Comparison of ENCODE assay signal across 28 mouse cellular contexts in genomic region chr7:81078740-81079139, GRCm38 (mm10). TPM values are rescaled to one million over a fixed set of nuclear protein-coding genes. Genes with fewer than 3 reads are reported as not detected.
A peak's percentile ranks its signal among the peaks of the same experiment; 100 is the strongest.
DNase-seq lines count a peak whose midpoint lies in the region; ATAC-seq and TF ChIP-seq lines count a peak whose summit lies in the region.
"Had no signal": no experiment of that assay in that cellular context is flagged by ENCODE, and none has a peak within 500 bp of the region (broad histone marks: within the 10 kb centered on the region; RNA-seq: fewer than 3 reads in every experiment).

No protein-coding gene starts in this region.

- peak; percentile 71 for DNase-seq in gastrocnemius, adult 18-20 months (ENCODE audit: low spot score)
- no peak for DNase-seq in gastrocnemius, postnatal 10 days
- DNase-seq in heart, adult 11 months = peak; percentile 98
- DNase-seq in heart, postnatal 0 days (ENCODE audit: low spot score) = peak; percentile 90
- no peak for DNase-seq in thymus, adult 2 months
- DNase-seq in right cerebral cortex, postnatal 10 days (ENCODE audit: low spot score in 2 of 2) = no peak
- no peak for DNase-seq in kidney, adult 9 months
- DNase-seq: adrenal gland, postnatal 14 days; cerebellum, adult 2 months; cerebellum, postnatal 36 days; embryo, embryonic 11 days; gastrocnemius, postnatal 36 days; kidney, postnatal 25 days had no signal

- no peak overlapping the region for H3K4me3 ChIP-seq in heart, embryonic 11.5 days (ENCODE audit: low read depth, low read length)
- H3K4me3 ChIP-seq in heart, postnatal 0 days (ENCODE audit: low read depth, low read length) = no peak overlapping the region
- H3K4me3 ChIP-seq in thymus, adult 2 months (ENCODE audit: control insufficient read depth, insufficient read depth, low read length) = no peak overlapping the region
- H3K4me3 ChIP-seq: forebrain, embryonic 13.5 days; hindbrain, embryonic 10.5 days; intestine, embryonic 15.5 days; layer of hippocampus, adult 2 months; limb, embryonic 12.5 days; lung, embryonic 15.5 days; midbrain, embryonic 10.5 days; neural tube, embryonic 15.5 days had no signal

- no peak overlapping the region; the same call in 1 of the 2 replicates for H3K9ac ChIP-seq in heart, embryonic 11.5 days (ENCODE audit: low read depth, low read length)
- H3K9ac ChIP-seq in heart, postnatal 0 days (replicated peaks; ENCODE audit: low read depth, low read length) = no peak overlapping the region
- H3K9ac ChIP-seq: forebrain, embryonic 13.5 days; intestine, embryonic 15.5 days; limb, embryonic 12.5 days; liver, embryonic 14.5 days; lung, embryonic 15.5 days; neural tube, embryonic 15.5 days had no signal

- TF ChIP-seq EP300 in heart, postnatal 0 days (IDR thresholded peaks at IDR 0.05; ENCODE audit: low read depth) = peak; percentile 58; the same call in 1 of the 2 replicates

- H3K4me1 ChIP-seq in heart, embryonic 11.5 days (ENCODE audit: control insufficient read depth, insufficient read depth, low read length) = peaks cover 56% of the 10 kb centered on the region
- H3K4me1 ChIP-seq in heart, postnatal 0 days (ENCODE audit: control insufficient read depth, insufficient read depth) = peaks cover 39% of the 10 kb centered on the region
- H3K4me1 ChIP-seq in thymus, adult 2 months (replicated peaks; ENCODE audit: control insufficient read depth, insufficient read depth, low read length) = peaks cover 20% of the 10 kb centered on the region
- H3K4me1 ChIP-seq: forebrain, embryonic 13.5 days; midbrain, embryonic 10.5 days had no signal

- H3K36me3 ChIP-seq in heart, embryonic 11.5 days (ENCODE audit: control insufficient read depth, insufficient read depth, low read length) = peaks cover 9% of the 10 kb centered on the region
- H3K36me3 ChIP-seq in heart, postnatal 0 days (replicated peaks; ENCODE audit: control insufficient read depth, insufficient read depth, low read length) = no peaks in the 10 kb centered on the region
- H3K36me3 ChIP-seq in thymus, adult 2 months (ENCODE audit: control insufficient read depth, insufficient read depth, low read length) = no peaks in the 10 kb centered on the region
- H3K36me3 ChIP-seq: hindbrain, embryonic 10.5 days; intestine, embryonic 15.5 days; limb, embryonic 12.5 days; lung, embryonic 15.5 days; midbrain, embryonic 10.5 days; neural tube, embryonic 15.5 days had no signal

- no peaks in the 10 kb centered on the region for H3K9me3 ChIP-seq in heart, embryonic 11.5 days (replicated peaks; ENCODE audit: control insufficient read depth, low read length)
- no peaks in the 10 kb centered on the region for H3K9me3 ChIP-seq in heart, postnatal 0 days (replicated peaks; ENCODE audit: control insufficient read depth, low read length)
- H3K9me3 ChIP-seq: forebrain, embryonic 13.5 days; hindbrain, embryonic 10.5 days; intestine, embryonic 15.5 days; limb, embryonic 12.5 days; lung, embryonic 15.5 days; midbrain, embryonic 10.5 days; neural tube, embryonic 15.5 days had no signal

- TF ChIP-seq CTCF in heart, postnatal 0 days (IDR thresholded peaks at IDR 0.05; ENCODE audit: low read depth) = no peak
- no peak for TF ChIP-seq CTCF in thymus, adult 2 months (IDR thresholded peaks at IDR 0.05; ENCODE audit: borderline replicate concordance, control insufficient read depth, extremely low read depth, insufficient read depth, low read length, poor library complexity)

- H3K27me3 ChIP-seq in heart, embryonic 11.5 days (ENCODE audit: control insufficient read depth, insufficient read depth, low read length) = no peaks in the 10 kb centered on the region
- H3K27me3 ChIP-seq in heart, postnatal 0 days (ENCODE audit: control insufficient read depth, insufficient read depth, low read length) = no peaks in the 10 kb centered on the region
- no peaks in the 10 kb centered on the region for H3K27me3 ChIP-seq in thymus, adult 2 months (ENCODE audit: control insufficient read depth, insufficient read depth, low read length)
- H3K27me3 ChIP-seq: forebrain, embryonic 13.5 days; intestine, embryonic 15.5 days; lung, embryonic 15.5 days; neural tube, embryonic 15.5 days had no signal

- peak overlapping the region; percentile 95 for H3K27ac ChIP-seq in heart, embryonic 11.5 days (ENCODE audit: low read depth, low read length)
- peak overlapping the region; percentile 90 for H3K27ac ChIP-seq in heart, postnatal 0 days (ENCODE audit: low read depth)
- no peak overlapping the region for H3K27ac ChIP-seq in thymus, adult 2 months (ENCODE audit: control insufficient read depth, insufficient read depth, low read length)
- H3K27ac ChIP-seq: forebrain, embryonic 13.5 days; hindbrain, embryonic 10.5 days; intestine, embryonic 15.5 days; layer of hippocampus, adult 2 months; limb, embryonic 12.5 days; liver, embryonic 14.5 days; lung, embryonic 15.5 days; midbrain, embryonic 10.5 days; neural tube, embryonic 15.5 days; stomach, postnatal 0 days had no signal

- 38% methylated on average over 6 of the region's 6 CpGs for WGBS in heart, embryonic 11.5 days (ENCODE audit: insufficient replicate concordance)
- 37% methylated on average over 6 of the region's 6 CpGs for WGBS in heart, postnatal 0 days
- WGBS in thymus, adult 2 months = 95% methylated on average over 6 of the region's 6 CpGs

- no peak for TF ChIP-seq POLR2A in thymus, adult 2 months (IDR thresholded peaks at IDR 0.05; ENCODE audit: control insufficient read depth, extremely low read depth, insufficient read depth, low read length, poor library complexity)

- 0 out of 2 replicates have a peak overlapping the region, but pooled peaks have one; percentile 11 for H3K4me2 ChIP-seq in heart, embryonic 11.5 days
- no peak overlapping the region for H3K4me2 ChIP-seq in heart, postnatal 0 days (ENCODE audit: low read depth, low read length)
- H3K4me2 ChIP-seq: forebrain, embryonic 13.5 days; intestine, embryonic 15.5 days; limb, embryonic 12.5 days; lung, embryonic 15.5 days; neural tube, embryonic 15.5 days had no signal

- ATAC-seq in heart, embryonic 11.5 days (replicated peaks; ENCODE audit: insufficient number of reproducible peaks, low FRiP score, low TSS enrichment) = peak; percentile 46
- peak; percentile 77 for ATAC-seq in heart, postnatal 0 days (ENCODE audit: insufficient read depth, low read depth)
- ATAC-seq: activated CD4-positive, CD25-positive, alpha-beta regulatory T cell, adult 4 months; forebrain, embryonic 13.5 days; hindbrain, embryonic 16.5 days; intestine, embryonic 15.5 days had no signal

RNA-seq across cellular contexts. Expression of gene Alpk3, which starts 21.3 kb away (rescaled TPM):
- 100 to 1,000 TPM; 286 to 347 TPM for total RNA-seq in gastrocnemius, adult 18-20 months (2021)
- 100 to 1,000 TPM; 104 to 110 TPM for total RNA-seq in gastrocnemius, postnatal 10 days (2021)
- polyA plus RNA-seq in heart, embryonic 11.5 days (2014; fragmentation: Nextera tagmentation; extraction: Ambion mirVana) = 22.8 and 24.2 TPM in 2 replicates
- total RNA-seq in heart, postnatal 0 days (2014; rRNA removed; ENCODE audit: low replicate concordance) = 42.9 and 70.8 TPM in 2 replicates
- 18.3 and 19.1 TPM in 2 replicates for polyA plus RNA-seq in heart, postnatal 0 days (2015; fragmentation: Nextera tagmentation; extraction: Ambion mirVana)
- polyA plus RNA-seq in thymus, adult 2 months (2012; rRNA removed) = 0.51 and 1.4 TPM in 2 replicates
- polyA plus RNA-seq: forebrain, embryonic 13.5 days had no signal

RNA-seq across cellular contexts. Expression of gene Slc28a1, which starts 35.9 kb away (rescaled TPM):
- under 1 TPM; 0.25 to 0.40 TPM for total RNA-seq in gastrocnemius, adult 18-20 months (2021)
- total RNA-seq in gastrocnemius, postnatal 10 days (2021) = under 1 TPM; 0.28 to 0.34 TPM
- 0.07 and 0.14 TPM in 2 replicates for polyA plus RNA-seq in heart, embryonic 11.5 days (2014; fragmentation: Nextera tagmentation; extraction: Ambion mirVana)
- total RNA-seq in heart, postnatal 0 days (2014; rRNA removed; ENCODE audit: low replicate concordance) = not detected in 2 replicates
- 0.04 and 0.05 TPM in 2 replicates for polyA plus RNA-seq in heart, postnatal 0 days (2015; fragmentation: Nextera tagmentation; extraction: Ambion mirVana)
- 0.15 and 0.24 TPM in 2 replicates for polyA plus RNA-seq in thymus, adult 2 months (2012; rRNA removed)
- total RNA-seq: layer of hippocampus, adult 2 months; layer of hippocampus, postnatal 25 days had no signal
- polyA plus RNA-seq: activated CD4-positive, CD25-positive, alpha-beta regulatory T cell, adult 4 months; embryonic facial prominence, embryonic 14.5 days; forebrain, embryonic 13.5 days; hindbrain, embryonic 10.5 days; hindbrain, embryonic 16.5 days; limb, embryonic 12.5 days; lung, embryonic 15.5 days; midbrain, embryonic 10.5 days; stomach, postnatal 0 days had no signal

Comparison
In these comparisons a context has a peak if more than half of its experiments do, and no peak if none do; other contexts are left out.
1. DNase-seq: peak in gastrocnemius, adult 18-20 months (single experiment), heart, adult 11 months (single experiment) and heart, postnatal 0 days (single experiment); none in gastrocnemius, postnatal 10 days (single experiment), thymus, adult 2 months (single experiment), right cerebral cortex, postnatal 10 days (0 of 2) and kidney, adult 9 months (single experiment).